Mouse (Mus musculus) embryonic facial prominence, embryonic 11.5 days (tissue): ENCODE data around the gene Cd207. TPM values are rescaled to one million over a fixed set of nuclear protein-coding genes. Genes with fewer than 3 reads are reported as not detected.

Source experiments
- ATAC-seq: fragments of 200-750 bp; cut with Nextera tagmentation; replicated peaks from 2 replicates; pipeline ENCODE4 v1.8.0; 2017; ENCODE audit warnings: low read depth; ENCODE audit not compliant: insufficient number of reproducible peaks, low FRiP score, low TSS enrichment
- DNase-seq: peaks from one replicate; pipeline ENCODE4 v3.0.0-alpha.2; 2015; ENCODE audit warnings: low spot score
- H3K27ac ChIP-seq: fragments of 300-500 bp; sonication (generic); replicated peaks from 2 replicates; pipeline ENCODE4 v1.5.1; 2014; ENCODE audit warnings: mild to moderate bottlenecking, low read depth, low read length, control low read depth
- H3K27me3 ChIP-seq: fragments of 300-500 bp; sonication (generic); 2 replicates; pipeline ENCODE4 v1.6.1; 2014; ENCODE audit warnings: mild to moderate bottlenecking, low read length, moderate library complexity, mixed read lengths; ENCODE audit not compliant: control insufficient read depth, insufficient read depth
- H3K36me3 ChIP-seq: fragments of 300-500 bp; sonication (generic); replicated peaks from 2 replicates; pipeline ENCODE4 v1.6.1; 2014; ENCODE audit warnings: low read depth, mild to moderate bottlenecking, low read length, moderate library complexity, mixed read lengths; ENCODE audit not compliant: control insufficient read depth, insufficient read depth
- H3K4me1 ChIP-seq: fragments of 300-500 bp; sonication (generic); 2 replicates; pipeline ENCODE4 v1.6.1; 2014; ENCODE audit warnings: low read length, mixed read lengths; ENCODE audit not compliant: control insufficient read depth, insufficient read depth
- H3K4me2 ChIP-seq: fragments of 300-500 bp; sonication (generic); 2 replicates; pipeline ENCODE4 v1.6.1; 2014; ENCODE audit warnings: low read depth, mild to moderate bottlenecking, control low read depth, low read length, moderate library complexity
- H3K4me3 ChIP-seq: fragments of 300-500 bp; sonication (generic); 2 replicates; pipeline ENCODE4 v1.5.1; 2014; ENCODE audit warnings: low read depth, low read length, control low read depth
- H3K9ac ChIP-seq: fragments of 300-500 bp; sonication (generic); replicated peaks from 2 replicates; pipeline ENCODE4 v1.6.1; 2014; ENCODE audit warnings: mild to moderate bottlenecking, control low read depth, low read length
- H3K9me3 ChIP-seq: fragments of 300-500 bp; sonication (generic); replicated peaks from 2 replicates; pipeline ENCODE4 v1.6.1; 2016; ENCODE audit warnings: mild to moderate bottlenecking, low read length, inconsistent platforms, mixed read lengths; ENCODE audit not compliant: control insufficient read depth
- WGBS: fragments of 180-500 bp; shearing (Covaris S2); extraction: QIAGEN DNeasy Blood & Tissue Kit; methylation state at CpG from one replicate; pipeline ENCODE4 v1.1.7; 2014; 5-methylcytosine and 5-hydroxymethylcytosine counted together
- polyA plus RNA-seq: library from polyadenylated mRNA; unstranded; fragments of >200 nt; fragmentation: Nextera tagmentation; extraction: Ambion mirVana; gene quantifications from 2 replicates; pipeline ENCODE4 v1.2.1, GENCODE M21; 2014

Cd207 gene
- polyA plus RNA-seq, 1 experiment from 2014 or later: not detected

GRCm38 (mm10) chr6:83703000-83703721 is 25.5 kb upstream of the Cd207 start:
- no peak for DNase-seq
- H3K4me2 ChIP-seq: no peak overlapping the region
- H3K27ac ChIP-seq: no peak overlapping the region
- H3K27me3 ChIP-seq: peaks cover 78% of the 10 kb centered on the region
- H3K4me1 ChIP-seq: peaks cover 3% of the 10 kb centered on the region; the same call in 1 of the 2 replicates
- H3K4me3 ChIP-seq: no peak overlapping the region
- H3K9ac ChIP-seq: no peak overlapping the region
- no peaks in the 10 kb centered on the region for H3K9me3 ChIP-seq
- WGBS: under 1% methylated on average over 27 of the region's 27 CpGs
- no peaks in the 10 kb centered on the region for H3K36me3 ChIP-seq
- ATAC-seq: no peak

DNA sequence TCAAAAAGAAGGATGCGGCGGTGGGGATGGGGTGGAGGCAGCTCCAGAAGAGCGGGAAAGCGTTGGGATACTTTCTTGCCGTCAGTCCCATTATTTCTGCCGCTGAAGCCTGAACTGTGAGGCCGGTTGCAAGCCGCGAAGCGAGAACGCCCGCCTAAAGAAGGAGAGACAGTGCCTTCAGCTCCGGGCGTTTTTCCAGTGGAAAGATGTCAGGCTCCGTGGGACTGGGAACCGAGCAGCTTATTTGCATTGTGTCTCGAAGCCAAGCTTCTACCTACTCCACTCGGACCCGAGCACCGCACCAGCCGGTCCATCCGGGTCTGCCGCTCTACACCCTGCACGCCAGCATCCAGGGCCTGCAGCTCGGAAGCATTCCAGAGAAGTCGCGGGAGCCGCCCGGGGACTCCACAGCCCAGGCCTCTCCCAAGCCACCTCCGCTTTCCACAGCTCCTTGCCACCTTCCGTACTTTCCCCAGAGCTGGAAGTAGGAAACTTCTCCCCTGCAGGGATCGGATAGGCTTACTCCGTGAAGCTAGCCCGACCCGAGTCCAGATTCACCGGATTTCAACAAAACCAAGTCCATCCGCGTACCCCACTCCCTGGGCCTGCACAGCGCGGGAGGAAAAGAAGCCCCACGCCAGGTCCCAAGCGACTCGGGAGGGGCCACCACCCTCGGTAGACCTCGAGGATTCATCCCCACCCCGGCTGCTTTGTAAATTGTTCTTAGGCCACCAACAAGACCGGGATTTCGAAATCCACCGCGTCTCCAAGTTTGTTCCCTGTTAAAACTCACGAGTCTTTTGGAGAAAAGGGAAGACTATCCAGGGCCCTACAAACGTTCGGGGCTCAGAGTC is 24.7 kb upstream of the Cd207 start:
- 0 out of 2 replicates have a peak, but pooled peaks have one; percentile 29 for ATAC-seq
- under 1% methylated on average over 53 of the region's 53 CpGs for whole genome bisulfite sequencing

GRCm38 (mm10) chr6:83701001-83701400 is 23.3 kb upstream of the Cd207 start:
- ATAC-seq (no peak), DNase-seq (no peak)
- Histone ChIP-seq H3K4me3 (no peak overlapping the region), H3K36me3 (no peaks in the 10 kb centered on the region), H3K27ac (no peak overlapping the region), H3K4me1 (peaks cover 3% of the 10 kb centered on the region; the same call in 1 of the 2 replicates), H3K9me3 (no peaks in the 10 kb centered on the region), H3K27me3 (peaks cover 78% of the 10 kb centered on the region), H3K4me2 (no peak overlapping the region), H3K9ac (no peak overlapping the region)
- 0% methylated on average over 11 of the region's 11 CpGs for WGBS

More for the DNA sequence above, 24.7 kb upstream of the Cd207 start:
- no peaks in the 10 kb centered on the region for H3K9me3 ChIP-seq
- no peaks in the 10 kb centered on the region for H3K36me3 ChIP-seq
- no peak overlapping the region for H3K9ac ChIP-seq
- H3K4me2 ChIP-seq: peak overlapping the region; percentile 0; the same call in 1 of the 2 replicates
- 0 out of 2 replicates have a peak overlapping the region, but pooled peaks have one; percentile 3 for H3K4me3 ChIP-seq
- no peak overlapping the region for H3K27ac ChIP-seq
- peaks cover 3% of the 10 kb centered on the region; the same call in 1 of the 2 replicates for H3K4me1 ChIP-seq
- peaks cover 78% of the 10 kb centered on the region for H3K27me3 ChIP-seq
- peak; percentile 57 for DNase-seq

GRCm38 (mm10) chr6:83699971-83700370 is 22.3 kb upstream of the Cd207 start:
- ATAC-seq (no peak), DNase-seq (no peak)
- H3K27me3 ChIP-seq: peaks cover 79% of the 10 kb centered on the region
- no peaks in the 10 kb centered on the region for H3K9me3 ChIP-seq
- H3K4me2 ChIP-seq: no peak overlapping the region
- H3K36me3 ChIP-seq: no peaks in the 10 kb centered on the region
- no peak overlapping the region for H3K9ac ChIP-seq
- H3K4me1 ChIP-seq: peaks cover 3% of the 10 kb centered on the region; the same call in 1 of the 2 replicates
- 3% methylated on average over 5 of the region's 5 CpGs for WGBS
- no peak overlapping the region for H3K27ac ChIP-seq
- H3K4me3 ChIP-seq: no peak overlapping the region

DNA sequence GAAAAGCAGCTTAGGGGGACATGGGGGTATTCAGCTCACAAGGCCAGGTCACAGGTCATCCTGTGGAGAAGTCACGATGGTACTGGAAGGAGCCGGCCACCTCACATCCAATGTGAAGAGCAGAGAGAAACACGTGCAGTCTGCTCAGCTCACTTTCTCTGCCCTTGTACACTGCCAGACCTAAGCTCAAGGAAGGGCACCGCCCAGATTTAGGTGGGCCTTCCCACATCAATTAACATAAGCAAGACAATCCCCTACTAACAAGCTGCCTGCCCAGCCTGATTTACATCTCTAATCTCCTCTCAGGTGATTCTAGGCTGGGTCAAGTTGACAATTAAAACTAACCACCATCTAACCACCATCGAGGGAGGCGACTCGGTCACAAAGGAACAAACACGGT is 20.3 kb upstream of the Cd207 start:
- Histone ChIP-seq H3K4me2 (no peak overlapping the region), H3K4me1 (peaks cover 3% of the 10 kb centered on the region; the same call in 1 of the 2 replicates), H3K9ac (no peak overlapping the region), H3K4me3 (no peak overlapping the region), H3K36me3 (no peaks in the 10 kb centered on the region), H3K9me3 (no peaks in the 10 kb centered on the region), H3K27ac (no peak overlapping the region), H3K27me3 (peaks cover 82% of the 10 kb centered on the region)
- DNase-seq: no peak
- no peak for ATAC-seq
- 1% methylated on average over 8 of the region's 8 CpGs for WGBS

DNA sequence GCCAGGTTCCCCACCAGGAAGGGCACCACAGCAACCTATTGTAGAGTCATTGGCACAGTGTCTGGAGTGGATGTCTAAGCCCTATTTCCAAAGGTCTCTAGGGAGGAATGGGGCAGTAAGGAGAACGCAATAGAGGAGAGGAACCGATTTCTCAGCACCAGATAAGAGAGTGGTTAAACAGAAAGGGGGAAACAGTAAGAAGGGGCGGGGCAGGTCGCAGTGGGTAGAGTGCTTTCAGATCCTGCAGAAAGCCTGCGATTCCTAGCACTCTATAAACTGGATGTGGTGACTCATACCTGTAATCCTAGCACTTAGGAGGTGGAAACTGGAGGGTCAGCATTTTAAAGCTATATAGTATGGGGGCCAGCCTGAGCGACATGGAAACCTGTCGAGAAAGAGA is 19.0 kb upstream of the Cd207 start:
- WGBS: under 1% methylated on average over 7 of the region's 7 CpGs
- no peaks in the 10 kb centered on the region for H3K36me3 ChIP-seq
- ATAC-seq: no peak

DNA sequence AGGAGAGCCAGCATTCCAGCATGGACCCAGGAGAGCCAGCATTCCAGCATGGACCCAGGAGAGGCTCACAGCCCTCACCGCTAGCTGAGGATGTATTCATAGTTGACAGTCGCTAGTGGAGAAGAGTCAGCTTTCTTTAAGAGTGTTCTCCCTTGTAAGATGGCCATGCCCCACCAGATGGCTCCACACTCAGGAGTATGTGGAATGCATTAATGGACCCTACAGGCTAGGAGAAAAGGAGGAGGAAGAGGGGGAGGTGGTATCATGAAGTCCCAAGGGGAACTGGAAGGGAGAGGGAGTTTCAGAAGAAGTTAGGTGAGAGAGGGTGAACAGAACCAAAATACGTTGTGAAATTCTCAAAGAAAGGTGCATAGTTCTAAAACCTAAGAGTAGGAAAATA is 18.1 kb upstream of the Cd207 start:
- WGBS: 3% methylated on average over 3 of the region's 3 CpGs
- DNase-seq: no peak
- H3K4me2 ChIP-seq: no peak overlapping the region
- H3K9ac ChIP-seq: no peak overlapping the region
- no peaks in the 10 kb centered on the region for H3K9me3 ChIP-seq
- H3K4me1 ChIP-seq: no peaks in the 10 kb centered on the region
- no peak for ATAC-seq
- no peaks in the 10 kb centered on the region for H3K36me3 ChIP-seq
- no peak overlapping the region for H3K27ac ChIP-seq
- no peak overlapping the region for H3K4me3 ChIP-seq
- H3K27me3 ChIP-seq: peaks cover 86% of the 10 kb centered on the region

More for the DNA sequence above, 19.0 kb upstream of the Cd207 start:
- no peaks in the 10 kb centered on the region for H3K9me3 ChIP-seq
- no peak for DNase-seq
- H3K27ac ChIP-seq: no peak overlapping the region
- H3K4me1 ChIP-seq: no peaks in the 10 kb centered on the region
- no peak overlapping the region for H3K9ac ChIP-seq
- no peak overlapping the region for H3K4me3 ChIP-seq
- peaks cover 85% of the 10 kb centered on the region for H3K27me3 ChIP-seq
- no peak overlapping the region for H3K4me2 ChIP-seq

DNA sequence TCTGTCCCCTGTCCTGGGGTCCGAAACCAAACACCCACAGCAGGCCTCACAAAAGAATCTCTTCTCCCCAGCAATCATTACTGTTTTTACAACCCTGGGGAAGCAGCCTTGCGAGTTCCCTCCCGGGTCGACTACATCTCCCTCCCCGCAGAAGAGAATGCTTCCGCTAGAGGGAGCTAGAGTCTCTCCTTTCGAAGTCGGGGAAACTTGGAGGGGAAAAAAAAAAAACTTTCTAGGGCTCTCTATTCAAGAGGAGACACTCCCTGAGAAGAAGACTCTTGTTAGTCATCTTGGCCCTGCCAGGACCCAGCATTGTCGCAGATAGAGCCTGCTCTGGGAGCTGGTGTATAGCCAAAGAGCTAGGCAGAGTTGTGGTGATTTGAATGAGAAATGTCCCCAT is 16.2 kb upstream of the Cd207 start:
- DNase-seq (peak; percentile 90), ATAC-seq (no peak)
- Histone ChIP-seq H3K36me3 (no peaks in the 10 kb centered on the region), H3K4me1 (no peaks in the 10 kb centered on the region), H3K9ac (no peak overlapping the region), H3K4me3 (no peak overlapping the region), H3K27me3 (peaks cover 75% of the 10 kb centered on the region), H3K4me2 (no peak overlapping the region), H3K9me3 (no peaks in the 10 kb centered on the region), H3K27ac (no peak overlapping the region)
- WGBS: 1% methylated on average over 9 of the region's 9 CpGs
